Mouse (Mus musculus): ENCODE measurements around the gene Rab33b. TPM values are rescaled to one million over a fixed set of nuclear protein-coding genes. Genes with fewer than 3 reads are reported as not detected.

Rab33b gene
- polyA plus RNA-seq, 2 experiments: 2.0 to 3.6 TPM

DNA sequence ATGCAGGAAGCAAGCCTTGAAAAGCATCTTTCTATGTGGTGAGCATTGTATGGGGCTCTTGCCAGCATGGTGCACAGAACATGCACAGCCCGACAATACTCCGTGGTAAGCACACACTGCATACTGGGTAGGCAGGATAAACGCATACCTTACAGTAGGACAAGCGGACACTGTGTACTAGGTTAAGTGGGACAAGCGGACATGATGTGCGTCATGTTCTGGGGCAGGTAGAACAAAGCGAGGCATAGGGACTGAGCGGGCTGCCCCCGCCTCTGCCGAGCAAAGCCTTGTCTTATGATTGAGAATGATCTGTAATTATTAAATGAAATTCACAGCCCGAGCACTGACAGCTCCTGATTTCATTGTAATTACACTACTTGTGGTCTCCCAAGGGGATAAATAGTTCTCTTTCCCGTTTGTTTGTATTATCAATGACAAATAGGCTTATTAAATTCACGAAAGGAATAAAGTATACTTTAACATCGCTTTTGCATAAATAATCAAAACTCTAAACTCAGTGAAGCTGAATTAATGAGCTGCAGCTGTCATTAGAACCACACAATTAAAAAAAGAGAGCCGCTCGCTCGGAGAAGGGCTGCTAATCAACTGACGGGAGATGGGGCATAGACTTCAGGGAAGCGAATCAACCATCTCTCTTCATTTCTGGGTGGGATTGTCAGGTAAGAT is 60.9 kb downstream of the Rab33b start:
- H3K4me2 ChIP-seq (ENCODE audit: low read depth): no peak overlapping the region
- ATAC-seq (ENCODE audit: insufficient read depth): no peak
- no peaks in the 10 kb centered on the region for H3K9me3 ChIP-seq (ENCODE audit: control insufficient read depth, low read length)
- TF ChIP-seq EP300 (IDR thresholded peaks at IDR 0.05; ENCODE audit: low read depth) (no peak), CTCF (IDR thresholded peaks at IDR 0.05; ENCODE audit: low read depth) (no peak)
- 79% methylated on average over 19 of the region's 19 CpGs for WGBS (ENCODE audit: insufficient replicate concordance)
- no peak overlapping the region for H3K27ac ChIP-seq
- H3K36me3 ChIP-seq (replicated peaks; ENCODE audit: control insufficient read depth, insufficient read depth, low read depth): no peaks in the 10 kb centered on the region
- no peaks in the 10 kb centered on the region for H3K27me3 ChIP-seq (ENCODE audit: control insufficient read depth, insufficient read depth, low read length)
- no peak for DNase-seq (ENCODE audit: low read depth in 3 of 3, low spot score in 3 of 3)
- H3K9ac ChIP-seq (replicated peaks): no peak overlapping the region
- H3K4me1 ChIP-seq (replicated peaks; ENCODE audit: control insufficient read depth in 2 of 2, insufficient read depth in 2 of 2, low read length in 1 of 2): peaks cover 3 to 7% of the 10 kb centered on the region in 2 experiments; a peak in 3 of 4 replicates
- H3K4me3 ChIP-seq (ENCODE audit: insufficient read depth in 1 of 2, low read depth in 2 of 2, low read length in 2 of 2): no peak overlapping the region

Other genes starting within 250 kb of the Rab33b start
- 14.8 and 20.7 TPM in 2 replicates for gene Elf2, start 143.3 kb upstream of the Rab33b start, polyA plus RNA-seq (2012; rRNA removed)
- 14.7 and 18.9 TPM in 2 replicates for gene Elf2, start 143.3 kb upstream of the Rab33b start, polyA plus RNA-seq (2014; fragmentation: Nextera tagmentation; extraction: Ambion mirVana)
- gene Mgarp, start 87.2 kb upstream of the Rab33b start, polyA plus RNA-seq (2012; rRNA removed): 0.25 and 0.48 TPM in 2 replicates
- gene Mgarp, start 87.2 kb upstream of the Rab33b start, polyA plus RNA-seq (2014; fragmentation: Nextera tagmentation; extraction: Ambion mirVana): 0.85 and 1.00 TPM in 2 replicates
- 53.0 and 150 TPM in 2 replicates for gene Ndufc1, start 74.9 kb upstream of the Rab33b start, polyA plus RNA-seq (2012; rRNA removed)
- gene Ndufc1, start 74.9 kb upstream of the Rab33b start, polyA plus RNA-seq (2014; fragmentation: Nextera tagmentation; extraction: Ambion mirVana): 493 and 495 TPM in 2 replicates
- 7.3 and 12.9 TPM in 2 replicates for gene Naa15, start 68.8 kb upstream of the Rab33b start, polyA plus RNA-seq (2012; rRNA removed)
- gene Naa15, start 68.8 kb upstream of the Rab33b start, polyA plus RNA-seq (2014; fragmentation: Nextera tagmentation; extraction: Ambion mirVana): 13.3 and 17.3 TPM in 2 replicates
- gene Setd7, start 77.0 kb downstream of the Rab33b start, polyA plus RNA-seq (2012; rRNA removed): 1.5 and 1.8 TPM in 2 replicates
- gene Setd7, start 77.0 kb downstream of the Rab33b start, polyA plus RNA-seq (2014; fragmentation: Nextera tagmentation; extraction: Ambion mirVana): 0.88 and 1.0 TPM in 2 replicates
- gene Mgst2, start 176.4 kb downstream of the Rab33b start, polyA plus RNA-seq (2012; rRNA removed): 2.8 and 3.6 TPM in 2 replicates
- 19.0 and 20.8 TPM in 2 replicates for gene Mgst2, start 176.4 kb downstream of the Rab33b start, polyA plus RNA-seq (2014; fragmentation: Nextera tagmentation; extraction: Ambion mirVana)